21 mouse cellular contexts compared by ENCODE assay signal in the genomic region with DNA sequence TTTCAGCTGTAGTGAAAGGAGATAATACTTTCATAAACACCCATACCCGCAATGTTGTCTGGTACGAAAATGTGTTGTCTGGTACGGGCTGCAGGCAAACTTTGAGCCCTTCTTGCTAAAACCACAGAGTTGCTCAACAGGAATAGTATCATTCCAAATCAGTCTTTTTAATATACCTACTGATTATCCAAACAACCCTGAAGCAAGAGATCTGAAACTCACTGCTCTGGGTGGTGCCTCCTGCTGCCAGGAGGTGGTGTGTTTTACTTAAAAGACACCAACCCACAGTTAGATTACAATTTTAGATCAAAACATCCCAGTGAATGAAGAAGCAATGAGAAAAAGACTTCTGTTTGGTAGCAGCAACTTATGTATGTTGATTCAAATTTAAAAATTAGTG. TPM values are rescaled to one million over a fixed set of nuclear protein-coding genes. Genes with fewer than 3 reads are reported as not detected.
DNase-seq lines count a peak whose midpoint lies in the region; TF ChIP-seq lines count a peak whose summit lies in the region.
"Had no signal": no experiment of that assay in that cellular context is flagged by ENCODE, and none has a peak within 500 bp of the region (broad histone marks: within the 10 kb centered on the region; RNA-seq: fewer than 3 reads in every experiment).

No protein-coding gene starts in this region.

- DNase-seq in heart, adult 11 months: peak; percentile 21
- DNase-seq in heart, embryonic 10.5 days (ENCODE audit: low spot score): no peak
- DNase-seq in left cerebral cortex, adult 2 months (ENCODE audit: extremely low spot score in 1 of 2, low spot score in 2 of 2): no peak
- no peak for DNase-seq in left cerebral cortex, adult 9 months (ENCODE audit: low spot score in 2 of 2)
- DNase-seq in CH12.LX (ENCODE audit: extremely low read depth): no peak
- DNase-seq in urinary bladder, postnatal 14 days (ENCODE audit: low spot score): no peak
- DNase-seq: adrenal gland, postnatal 14 days; cerebellum, adult 18-20 months; cerebellum, postnatal 36 days; heart, postnatal 4 days; kidney, adult 18-20 months; right cerebral cortex, postnatal 14 days; thymus, adult 18-20 months; thymus, postnatal 4 days had no signal

- WGBS in heart, embryonic 10.5 days: 96% methylated on average over 3 of the region's 3 CpGs

- no peak overlapping the region for H3K27ac ChIP-seq in heart, embryonic 10.5 days
- no peak overlapping the region for H3K27ac ChIP-seq in left cerebral cortex, adult 2 months
- H3K27ac ChIP-seq in CH12.LX (ENCODE audit: insufficient read depth, low read depth): no peak overlapping the region
- H3K27ac ChIP-seq in cortical plate, adult 2 months (ENCODE audit: insufficient read depth, low read length): no peak overlapping the region
- H3K27ac ChIP-seq: embryonic facial prominence, embryonic 13.5 days; forebrain, embryonic 15.5 days; heart, embryonic 15.5 days; limb, embryonic 13.5 days; liver, embryonic 15.5 days; midbrain, embryonic 10.5 days had no signal

- peak; percentile 35 for TF ChIP-seq CTCF in left cerebral cortex, adult 2 months (IDR thresholded peaks at IDR 0.05)
- peak in 1 of 2 experiments; percentile 36; a peak in 2 of 4 replicates for TF ChIP-seq CTCF in CH12.LX (conservative IDR thresholded peaks at IDR 0.05 in 1 of 2, IDR thresholded peaks at IDR 0.05 in 1 of 2; ENCODE audit: low read depth in 2 of 2, low read length in 2 of 2)
- TF ChIP-seq CTCF in cortical plate, adult 2 months (IDR thresholded peaks at IDR 0.05; ENCODE audit: extremely low read depth, insufficient read depth, low read length): 0 out of 2 replicates have a peak, but pooled peaks have one; percentile 4

- dilution Hi-C loops in CH12.LX (cut with MboI; ENCODE audit: extremely low pct_ligation_motif_present, extremely low pct_unique_long_range_greater_than_20kb, low sequenced_read_pairs): no loop called here

- H3K4me3 ChIP-seq in heart, embryonic 10.5 days: no peak overlapping the region
- H3K4me3 ChIP-seq in left cerebral cortex, adult 2 months: no peak overlapping the region
- H3K4me3 ChIP-seq in CH12.LX (replicated peaks in 1 of 3; ENCODE audit: low read depth in 2 of 3, low read length in 2 of 3, poor library complexity in 1 of 3): no peak overlapping the region
- H3K4me3 ChIP-seq in cortical plate, adult 2 months (ENCODE audit: insufficient read depth, low read length): no peak overlapping the region
- H3K4me3 ChIP-seq: embryonic facial prominence, embryonic 13.5 days; forebrain, embryonic 15.5 days; heart, embryonic 15.5 days; limb, embryonic 13.5 days; liver, embryonic 15.5 days; midbrain, embryonic 10.5 days had no signal

- no peaks in the 10 kb centered on the region for H3K79me2 ChIP-seq in CH12.LX (replicated peaks; ENCODE audit: control insufficient read depth, extremely low read depth, insufficient read depth, poor library complexity, severe bottlenecking)

- no peak for TF ChIP-seq POLR2A in CH12.LX (IDR thresholded peaks at IDR 0.05; ENCODE audit: low read depth, low read length)
- no peak for TF ChIP-seq POLR2A in cortical plate, adult 2 months (IDR thresholded peaks at IDR 0.05; ENCODE audit: extremely low read depth, insufficient read depth, low read length)

- no peak overlapping the region for H3K9ac ChIP-seq in CH12.LX (ENCODE audit: insufficient read depth, low read depth)
- H3K9ac ChIP-seq: embryonic facial prominence, embryonic 13.5 days; forebrain, embryonic 15.5 days; heart, embryonic 15.5 days; limb, embryonic 13.5 days; liver, embryonic 15.5 days had no signal

- intact Hi-C loops in left cerebral cortex, adult 2 months (cut with DNase I): no loop called here

- H3K9me3 ChIP-seq in heart, embryonic 10.5 days: no peaks in the 10 kb centered on the region
- no peaks in the 10 kb centered on the region for H3K9me3 ChIP-seq in CH12.LX (replicated peaks; ENCODE audit: low read length)
- H3K9me3 ChIP-seq: embryonic facial prominence, embryonic 13.5 days; forebrain, embryonic 15.5 days; heart, embryonic 15.5 days; limb, embryonic 13.5 days; liver, embryonic 15.5 days; midbrain, embryonic 10.5 days had no signal

- TF ChIP-seq RAD21 in CH12.LX (IDR thresholded peaks at IDR 0.05; ENCODE audit: low read depth, low read length): peak; percentile 23

- in situ Hi-C loops in CH12.LX (cut with MboI; ENCODE audit: low pct_ligation_motif_present, low pct_unique_long_range_greater_than_20kb, low sequenced_read_pairs): no loop called here

- no peak for TF ChIP-seq EP300 in CH12.LX (IDR thresholded peaks at IDR 0.05; ENCODE audit: low read length)

- H3K36me3 ChIP-seq in heart, embryonic 10.5 days: no peaks in the 10 kb centered on the region
- H3K36me3 ChIP-seq in CH12.LX (replicated peaks in 1 of 2; ENCODE audit: control insufficient read depth in 1 of 2, insufficient read depth in 1 of 2, low read length in 1 of 2): no peaks in the 10 kb centered on the region
- H3K36me3 ChIP-seq: embryonic facial prominence, embryonic 13.5 days; forebrain, embryonic 15.5 days; heart, embryonic 15.5 days; limb, embryonic 13.5 days; liver, embryonic 15.5 days; midbrain, embryonic 10.5 days had no signal

- H3K4me1 ChIP-seq in heart, embryonic 10.5 days: no peaks in the 10 kb centered on the region
- 0 out of 4 replicates have a peak, but pooled peaks cover 0 to 2% of the 10 kb centered on the region in 2 experiments for H3K4me1 ChIP-seq in CH12.LX (ENCODE audit: control insufficient read depth in 1 of 2, insufficient read depth in 2 of 2)
- no peaks in the 10 kb centered on the region for H3K4me1 ChIP-seq in cortical plate, adult 2 months (ENCODE audit: control insufficient read depth, insufficient read depth, low read length)
- H3K4me1 ChIP-seq: embryonic facial prominence, embryonic 13.5 days; forebrain, embryonic 15.5 days; heart, embryonic 15.5 days; limb, embryonic 13.5 days; liver, embryonic 15.5 days; midbrain, embryonic 10.5 days had no signal

- no peaks in the 10 kb centered on the region for H3K27me3 ChIP-seq in heart, embryonic 10.5 days (ENCODE audit: insufficient read depth, poor library complexity, severe bottlenecking)
- no peaks in the 10 kb centered on the region for H3K27me3 ChIP-seq in CH12.LX (replicated peaks)
- H3K27me3 ChIP-seq: embryonic facial prominence, embryonic 13.5 days; forebrain, embryonic 15.5 days; heart, embryonic 15.5 days; limb, embryonic 13.5 days; liver, embryonic 15.5 days had no signal

- H3K4me2 ChIP-seq in CH12.LX (ENCODE audit: insufficient read depth, low read depth, poor library complexity, severe bottlenecking): no peak overlapping the region
- H3K4me2 ChIP-seq: embryonic facial prominence, embryonic 13.5 days; forebrain, embryonic 15.5 days; heart, embryonic 15.5 days; limb, embryonic 13.5 days; liver, embryonic 15.5 days had no signal

TF ChIP-seq in CH12.LX, 34 proteins besides CTCF, POLR2A, EP300 and RAD21:
- no peak for TF ChIP-seq TCF12 (IDR thresholded peaks at IDR 0.05; ENCODE audit: low read depth, low read length)
- no peak for TF ChIP-seq E2F4 (IDR thresholded peaks at IDR 0.05; ENCODE audit: insufficient replicate concordance, low read depth, low read length)
- TF ChIP-seq JUN (IDR thresholded peaks at IDR 0.05; ENCODE audit: insufficient read depth, low read depth, low read length): no peak
- TF ChIP-seq ZC3H11A (IDR thresholded peaks at IDR 0.05; ENCODE audit: low read depth, low read length): no peak
- no peak for TF ChIP-seq PAX5 (IDR thresholded peaks at IDR 0.05; ENCODE audit: low read length)
- TF ChIP-seq RCOR1 (conservative IDR thresholded peaks at IDR 0.05; ENCODE audit: low read depth, low read length): no peak
- TF ChIP-seq USF1 (IDR thresholded peaks at IDR 0.05; ENCODE audit: low read depth, low read length): no peak
- no peak for TF ChIP-seq SMC3 (IDR thresholded peaks at IDR 0.05; ENCODE audit: low read depth, low read length)
- no peak for TF ChIP-seq MAZ (IDR thresholded peaks at IDR 0.05; ENCODE audit: low read depth, low read length)
- no peak for TF ChIP-seq CHD2 (IDR thresholded peaks at IDR 0.05; ENCODE audit: low read length)
- TF ChIP-seq POLR2AphosphoS2 (IDR thresholded peaks at IDR 0.05; ENCODE audit: low read depth, low read length): no peak
- no peak for TF ChIP-seq BHLHE40 (IDR thresholded peaks at IDR 0.05; ENCODE audit: low read depth, low read length)
- TF ChIP-seq TBP (conservative IDR thresholded peaks at IDR 0.05; ENCODE audit: low read depth, low read length): no peak
- TF ChIP-seq UBTF (IDR thresholded peaks at IDR 0.05; ENCODE audit: low read depth, low read length): no peak
- no peak for TF ChIP-seq ELF1 (IDR thresholded peaks at IDR 0.05; ENCODE audit: low read depth, low read length)

RNA-seq across cellular contexts. Expression of a gene that starts 24.3 kb away (rescaled TPM):
- polyA plus RNA-seq in heart, embryonic 10.5 days (2016; fragmentation: Nextera tagmentation; extraction: Ambion mirVana): 23.3 and 27.8 TPM in 2 replicates
- 10 to 100 TPM; 10.3 to 11.5 TPM for total RNA-seq in left cerebral cortex, adult 2 months (2021)
- total RNA-seq in CH12.LX (2012; rRNA removed) (12.6 and 15.2 TPM in 2 replicates), CH12.LX (2014; rRNA removed) (32.5 and 33.3 TPM in 2 replicates)
- 11.0 and 13.7 TPM in 2 replicates for polyA plus RNA-seq in CH12.LX (2012; ENCODE audit: insufficient read length, low read depth)
- 7.2 and 7.5 TPM in 2 replicates for polyA plus RNA-seq in cortical plate, adult 2 months (2012; rRNA removed)

RNA-seq across cellular contexts. Expression of a gene that starts 53.7 kb away (rescaled TPM):
- 74.5 and 75.9 TPM in 2 replicates for polyA plus RNA-seq in heart, embryonic 10.5 days (2016; fragmentation: Nextera tagmentation; extraction: Ambion mirVana)
- total RNA-seq in left cerebral cortex, adult 2 months (2021): 10 to 100 TPM; 37.5 to 40.3 TPM
- 39.3 and 49.1 TPM in 2 replicates for total RNA-seq in CH12.LX (2012; rRNA removed)
- 91.7 and 103 TPM in 2 replicates for total RNA-seq in CH12.LX (2014; rRNA removed)
- polyA plus RNA-seq in CH12.LX (2012; ENCODE audit: insufficient read length, low read depth): 48.0 and 48.1 TPM in 2 replicates
- 24.8 and 25.8 TPM in 2 replicates for polyA plus RNA-seq in cortical plate, adult 2 months (2012; rRNA removed)
